Mouse (Mus musculus) neural tube, embryonic 12.5 days (tissue): Measurements from ENCODE around the gene Grik4. TPM values are rescaled to one million over a fixed set of nuclear protein-coding genes. Genes with fewer than 3 reads are reported as not detected.

Experiments used
- ATAC-seq: fragments of 200-750 bp; cut with Nextera tagmentation; 2 replicates; pipeline ENCODE4 v1.8.0; 2017; ENCODE audit warnings: low read depth, mild to moderate bottlenecking, moderate TSS enrichment, moderate library complexity; ENCODE audit not compliant: low FRiP score
- H3K27ac ChIP-seq: fragments of 300-500 bp; sonication (generic); 2 replicates; pipeline ENCODE4 v1.5.1; 2016
- H3K27me3 ChIP-seq: fragments of 300-500 bp; sonication (generic); replicated peaks from 2 replicates; pipeline ENCODE4 v1.6.1; 2016; ENCODE audit warnings: mild to moderate bottlenecking
- H3K36me3 ChIP-seq: fragments of 300-500 bp; sonication (generic); 2 replicates; pipeline ENCODE4 v1.6.1; 2016; ENCODE audit warnings: mild to moderate bottlenecking
- H3K4me1 ChIP-seq: fragments of 300-500 bp; sonication (generic); 2 replicates; pipeline ENCODE4 v1.6.1; 2016
- H3K4me2 ChIP-seq: fragments of 300-500 bp; sonication (generic); replicated peaks from 2 replicates; pipeline ENCODE4 v1.6.1; 2016; ENCODE audit warnings: mild to moderate bottlenecking
- H3K4me3 ChIP-seq: fragments of 300-500 bp; sonication (generic); 2 replicates; pipeline ENCODE4 v1.5.1; 2016
- H3K9ac ChIP-seq: fragments of 300-500 bp; sonication (generic); 2 replicates; pipeline ENCODE4 v1.6.1; 2016; ENCODE audit warnings: mild to moderate bottlenecking
- H3K9me3 ChIP-seq: fragments of 300-500 bp; sonication (generic); 2 replicates; pipeline ENCODE4 v1.6.1; 2016; ENCODE audit warnings: mild to moderate bottlenecking
- WGBS: fragments of 180-500 bp; shearing (Covaris S2); methylation state at CpG from one replicate; pipeline ENCODE4 v1.1.7; 2016; 5-methylcytosine and 5-hydroxymethylcytosine counted together
- polyA plus RNA-seq: library from polyadenylated mRNA; unstranded; fragments of >200 nt; fragmentation: Nextera tagmentation; extraction: Ambion mirVana; gene quantifications from 2 replicates; pipeline ENCODE4 v1.2.1, GENCODE M21; 2016

Grik4 gene
- polyA plus RNA-seq, 1 experiment from 2014 or later: 5.1 TPM

DNA sequence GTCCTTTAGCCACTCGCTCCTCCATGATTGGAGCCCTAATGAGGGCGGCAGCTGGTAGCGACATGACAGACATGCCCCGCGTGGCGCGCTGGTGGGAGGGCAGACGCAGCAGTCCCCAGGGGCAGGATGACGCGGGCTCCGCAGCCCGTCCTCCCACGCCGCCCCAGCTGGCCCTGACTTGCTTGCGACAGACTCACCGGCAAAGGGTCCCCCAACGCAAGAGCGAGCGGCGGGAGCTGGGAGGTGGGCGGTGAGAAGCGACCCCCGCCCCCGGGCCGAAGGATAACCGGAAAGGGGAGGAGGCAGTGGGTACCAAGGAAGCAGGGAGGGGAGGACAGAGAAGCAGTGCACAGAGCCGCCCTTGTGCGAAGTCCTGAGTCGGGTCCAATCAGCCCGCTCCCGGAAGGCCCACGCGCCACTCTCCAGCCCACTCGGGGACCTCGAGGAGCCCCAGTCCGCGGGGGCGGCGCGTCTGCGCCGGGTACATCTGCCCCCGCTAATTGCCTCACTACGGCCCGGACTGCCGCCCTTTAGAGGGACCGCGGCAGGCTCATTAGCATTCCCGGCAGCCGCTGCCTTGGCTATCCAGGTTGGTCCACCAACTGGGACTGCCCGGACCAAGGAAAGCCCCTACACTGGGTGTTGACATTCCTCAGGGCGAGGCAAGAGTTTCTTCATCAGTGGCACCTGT lies 46.8 kb downstream of the Grik4 start:
- peak overlapping the region; percentile 58; the same call in 1 of the 2 replicates for H3K27ac ChIP-seq
- H3K4me2 ChIP-seq: peak overlapping the region; percentile 96
- no peaks in the 10 kb centered on the region for H3K36me3 ChIP-seq
- H3K27me3 ChIP-seq: peaks cover 12% of the 10 kb centered on the region; the same call in 1 of the 2 replicates
- ATAC-seq: peak; percentile 76
- peak overlapping the region; percentile 48 for H3K4me3 ChIP-seq
- H3K4me1 ChIP-seq: peaks cover 27% of the 10 kb centered on the region
- under 1% methylated on average over 52 of the region's 52 CpGs for WGBS
- no peaks in the 10 kb centered on the region for H3K9me3 ChIP-seq
- H3K9ac ChIP-seq: peak overlapping the region; percentile 63

DNA sequence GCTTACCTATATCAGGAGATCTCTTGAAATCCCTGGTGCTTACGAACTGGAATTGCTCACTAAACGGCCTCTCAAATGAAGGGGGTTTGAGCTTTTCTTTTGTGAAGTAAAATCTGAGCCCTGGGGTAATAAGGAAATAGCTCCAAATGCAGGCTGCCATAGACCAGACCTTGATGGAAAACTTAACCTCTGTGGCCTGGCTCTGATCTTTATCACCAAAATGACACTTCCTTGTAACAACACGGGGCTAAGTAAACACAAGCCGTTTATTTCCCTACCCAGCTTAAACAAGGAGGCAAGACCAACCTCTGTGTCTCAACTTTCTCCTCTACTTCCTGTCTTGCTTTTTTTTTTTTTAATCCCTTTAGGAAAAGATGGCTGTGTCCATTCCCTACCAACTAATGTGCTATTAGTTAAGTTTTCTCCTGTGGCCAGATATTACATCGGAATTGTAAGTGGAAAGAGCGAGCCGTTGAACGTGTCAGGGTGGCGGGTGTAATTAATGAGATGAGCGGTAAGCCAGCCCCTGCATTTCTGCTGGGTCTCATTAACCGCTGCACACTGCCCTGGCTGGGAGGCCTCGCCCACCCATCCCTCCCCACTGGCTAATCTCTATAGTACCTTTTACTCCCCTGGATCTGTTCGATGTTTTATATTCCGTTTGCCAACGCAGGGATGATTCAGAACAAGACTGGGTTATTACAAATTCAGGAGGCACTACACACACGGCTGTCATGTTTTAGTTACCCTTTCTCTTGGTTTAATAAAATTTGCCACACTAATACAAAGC lies 47.7 kb downstream of the Grik4 start:
- Histone ChIP-seq H3K27ac (no peak overlapping the region), H3K36me3 (no peaks in the 10 kb centered on the region), H3K9me3 (no peaks in the 10 kb centered on the region), H3K4me2 (peak overlapping the region; percentile 96), H3K4me3 (peak overlapping the region; percentile 48), H3K4me1 (peaks cover 23% of the 10 kb centered on the region), H3K27me3 (peaks cover 12% of the 10 kb centered on the region; the same call in 1 of the 2 replicates), H3K9ac (peak overlapping the region; percentile 63; the same call in 1 of the 2 replicates)
- no peak for ATAC-seq
- 4% methylated on average over 16 of the region's 16 CpGs for WGBS

DNA sequence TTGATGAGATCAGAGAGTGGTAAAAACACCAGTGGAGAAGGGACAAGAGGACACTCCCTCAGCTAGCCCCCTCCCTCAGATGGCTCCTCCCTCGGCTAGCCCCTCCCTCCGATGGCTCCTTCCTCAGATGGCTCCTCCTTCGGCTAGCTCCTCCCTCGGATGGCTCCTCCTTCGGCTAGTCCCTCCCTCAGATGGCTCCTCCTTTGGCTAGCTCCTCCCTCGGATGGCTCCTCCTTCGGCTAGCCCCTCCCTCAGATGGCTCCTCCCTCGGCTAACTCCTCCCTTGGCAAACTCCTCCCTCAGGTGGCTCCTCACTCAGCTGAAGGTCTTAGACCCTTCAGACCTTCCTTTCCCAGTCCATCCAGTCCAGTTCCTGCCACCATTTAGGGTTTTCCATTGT lies 51.5 kb downstream of the Grik4 start:
- peaks cover 18% of the 10 kb centered on the region for H3K4me1 ChIP-seq
- no peak overlapping the region for H3K9ac ChIP-seq
- WGBS: 79% methylated on average over 8 of the region's 8 CpGs
- H3K4me2 ChIP-seq: no peak overlapping the region
- H3K36me3 ChIP-seq: no peaks in the 10 kb centered on the region
- ATAC-seq: no peak
- H3K9me3 ChIP-seq: no peaks in the 10 kb centered on the region
- peaks cover 26% of the 10 kb centered on the region for H3K27me3 ChIP-seq
- H3K27ac ChIP-seq: no peak overlapping the region
- H3K4me3 ChIP-seq: no peak overlapping the region

DNA sequence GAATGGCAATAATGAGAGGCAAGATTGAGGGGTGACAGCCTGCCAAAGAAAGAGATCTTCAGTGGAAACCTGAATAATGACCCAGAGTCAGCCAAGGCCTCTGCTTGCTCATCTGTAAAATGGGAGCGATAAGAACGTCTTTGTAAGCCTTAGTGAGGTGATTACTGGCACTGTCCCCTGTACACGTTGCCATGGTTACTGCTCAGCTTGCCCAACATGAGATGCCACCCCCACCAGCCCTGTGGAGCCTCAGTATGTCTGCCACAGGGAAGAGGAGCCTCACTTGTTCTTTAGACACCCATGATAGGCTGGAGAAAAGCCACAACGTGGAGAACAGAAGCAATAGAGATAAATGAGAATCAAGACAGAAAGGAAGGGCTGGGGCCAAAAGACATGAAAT lies 56.4 kb downstream of the Grik4 start:
- Histone ChIP-seq H3K9me3 (no peaks in the 10 kb centered on the region), H3K4me3 (no peak overlapping the region), H3K4me1 (peaks cover 26% of the 10 kb centered on the region), H3K27ac (no peak overlapping the region), H3K9ac (no peak overlapping the region), H3K4me2 (no peak overlapping the region), H3K27me3 (peaks cover 22% of the 10 kb centered on the region), H3K36me3 (no peaks in the 10 kb centered on the region)
- ATAC-seq: no peak
- 76% methylated on average over 4 of the region's 4 CpGs for WGBS

DNA sequence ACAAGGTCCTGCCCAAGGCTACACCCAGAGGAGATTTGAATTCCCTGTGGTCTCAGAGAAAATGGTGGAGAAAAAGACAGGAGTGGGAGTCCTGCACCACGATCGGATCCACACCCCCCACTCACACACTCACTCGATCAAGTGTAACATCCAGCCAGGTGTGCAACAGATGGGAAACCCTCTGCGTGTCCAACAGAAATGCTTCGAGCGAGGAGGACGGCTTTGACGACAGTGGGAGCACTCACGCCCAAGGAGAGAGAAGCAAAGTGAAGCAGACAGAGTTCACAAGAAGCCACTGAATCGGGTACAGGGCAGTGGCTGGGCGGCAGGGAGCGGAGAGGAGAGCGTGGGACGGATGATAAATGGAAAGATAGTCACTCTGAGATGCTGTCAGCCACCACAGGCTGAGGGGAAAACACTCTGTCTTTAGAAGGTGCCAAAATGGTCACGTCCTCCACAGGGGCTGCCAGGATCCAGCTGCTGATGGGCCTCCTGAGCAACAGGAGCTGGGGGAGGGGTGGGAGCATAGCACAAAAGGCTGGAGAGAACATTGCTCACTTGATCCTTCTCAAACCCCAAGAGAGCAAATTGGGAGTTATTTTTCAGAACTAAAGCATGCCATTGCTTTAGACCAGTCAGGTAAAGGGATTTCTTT lies 58.1 kb downstream of the Grik4 start:
- H3K9me3 ChIP-seq: no peaks in the 10 kb centered on the region
- H3K9ac ChIP-seq: no peak overlapping the region
- H3K4me1 ChIP-seq: peaks cover 26% of the 10 kb centered on the region
- no peak overlapping the region for H3K4me3 ChIP-seq
- no peak overlapping the region for H3K4me2 ChIP-seq
- no peak for ATAC-seq
- H3K36me3 ChIP-seq: no peaks in the 10 kb centered on the region
- no peak overlapping the region for H3K27ac ChIP-seq
- WGBS: 41% methylated on average over 15 of the region's 15 CpGs
- H3K27me3 ChIP-seq: peaks cover 22% of the 10 kb centered on the region

DNA sequence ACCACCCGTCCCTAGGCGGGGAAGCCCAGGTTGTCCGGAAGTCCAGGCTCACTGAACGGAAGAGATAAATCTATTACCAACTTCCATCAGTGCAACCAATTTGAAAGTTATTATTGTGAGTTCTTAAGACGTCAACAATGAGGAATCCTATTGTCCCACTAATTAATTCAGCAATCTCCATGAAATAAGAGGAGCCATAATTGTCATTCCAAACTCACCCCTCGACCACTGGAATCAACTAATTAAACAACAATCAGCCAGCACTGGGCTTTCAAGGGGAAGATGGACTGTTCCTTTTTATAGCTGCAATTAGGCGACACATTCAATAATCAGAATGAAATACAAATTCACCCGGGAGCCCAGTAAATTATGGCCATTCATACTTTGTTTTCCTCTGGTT lies 58.7 kb downstream of the Grik4 start:
- H3K27me3 ChIP-seq: peaks cover 19% of the 10 kb centered on the region
- no peak overlapping the region for H3K4me3 ChIP-seq

DNA sequence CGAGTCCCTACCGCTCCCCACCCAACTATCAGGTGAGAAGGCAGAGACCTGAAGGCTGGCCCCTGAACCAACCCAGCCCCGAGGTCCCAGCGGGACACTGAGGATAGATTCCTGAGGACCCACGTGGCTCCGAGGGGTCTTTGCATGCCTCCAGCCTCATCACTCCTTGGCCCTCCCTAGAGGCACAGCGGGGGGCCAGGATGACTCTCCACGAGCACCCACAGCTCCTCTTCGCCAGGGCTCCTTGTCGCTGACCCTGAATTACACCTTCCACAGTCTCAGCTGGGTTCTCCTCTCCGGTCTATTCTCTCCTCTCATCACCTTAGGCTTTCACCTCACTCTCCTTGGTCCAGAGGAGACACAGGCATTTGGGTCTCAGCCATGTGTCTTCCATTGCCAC lies 59.2 kb downstream of the Grik4 start:
- no peak overlapping the region for H3K9ac ChIP-seq
- H3K4me1 ChIP-seq: peaks cover 26% of the 10 kb centered on the region
- WGBS: 61% methylated on average over 11 of the region's 11 CpGs
- H3K4me2 ChIP-seq: no peak overlapping the region
- H3K27ac ChIP-seq: no peak overlapping the region
- no peak for ATAC-seq
- no peaks in the 10 kb centered on the region for H3K9me3 ChIP-seq
- H3K4me3 ChIP-seq: no peak overlapping the region
- 0 out of 2 replicates have a peak, but pooled peaks cover 15% of the 10 kb centered on the region for H3K27me3 ChIP-seq
- no peaks in the 10 kb centered on the region for H3K36me3 ChIP-seq

More for the DNA sequence above, 58.7 kb downstream of the Grik4 start:
- Histone ChIP-seq H3K4me2 (no peak overlapping the region), H3K9me3 (no peaks in the 10 kb centered on the region), H3K9ac (no peak overlapping the region), H3K36me3 (no peaks in the 10 kb centered on the region), H3K27ac (no peak overlapping the region), H3K4me1 (peaks cover 26% of the 10 kb centered on the region)
- ATAC-seq: no peak
- 22% methylated on average over 8 of the region's 8 CpGs for WGBS

DNA sequence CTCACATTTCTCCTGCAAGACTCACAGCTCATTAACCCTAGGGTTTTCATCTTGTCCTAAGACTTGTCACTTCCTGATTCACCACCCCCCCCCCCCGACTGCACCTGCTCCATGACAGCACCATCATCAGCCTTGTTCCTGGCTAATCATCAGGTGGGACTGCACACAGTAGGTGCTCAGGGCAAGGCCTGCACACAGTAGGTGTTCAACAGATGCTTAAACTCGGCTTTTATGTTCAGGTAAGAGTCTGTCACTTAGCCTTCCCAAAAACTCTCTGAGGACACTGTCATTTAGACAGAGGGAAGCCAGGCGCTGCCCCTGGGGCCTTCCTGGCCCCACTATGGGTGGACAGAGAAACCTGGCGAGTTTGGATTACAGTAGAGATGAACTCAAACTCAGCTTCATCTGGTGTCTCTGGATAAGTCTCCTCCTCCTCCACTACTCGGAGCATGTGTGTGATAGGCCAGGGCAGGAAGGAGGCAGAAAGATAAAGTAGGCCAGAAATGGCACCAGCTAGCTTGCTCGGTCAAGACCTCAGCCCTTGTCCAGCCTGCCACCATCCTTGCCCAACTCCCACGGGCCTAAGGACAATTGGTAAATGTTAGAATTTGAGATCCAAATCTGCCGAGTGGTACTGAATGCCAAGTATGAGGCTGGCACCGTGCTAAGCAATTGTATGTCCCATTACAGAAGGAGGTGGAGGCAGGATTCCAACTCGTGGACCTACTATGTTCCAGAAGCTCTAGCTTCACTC lies 61.1 kb downstream of the Grik4 start:
- Histone ChIP-seq H3K36me3 (no peaks in the 10 kb centered on the region), H3K27ac (no peak overlapping the region), H3K9ac (no peak overlapping the region), H3K4me3 (no peak overlapping the region), H3K4me1 (peaks cover 21% of the 10 kb centered on the region), H3K4me2 (no peak overlapping the region), H3K9me3 (no peaks in the 10 kb centered on the region), H3K27me3 (peaks cover 18% of the 10 kb centered on the region; the same call in 1 of the 2 replicates)
- 86% methylated on average over 10 of the region's 10 CpGs for WGBS
- no peak for ATAC-seq

DNA sequence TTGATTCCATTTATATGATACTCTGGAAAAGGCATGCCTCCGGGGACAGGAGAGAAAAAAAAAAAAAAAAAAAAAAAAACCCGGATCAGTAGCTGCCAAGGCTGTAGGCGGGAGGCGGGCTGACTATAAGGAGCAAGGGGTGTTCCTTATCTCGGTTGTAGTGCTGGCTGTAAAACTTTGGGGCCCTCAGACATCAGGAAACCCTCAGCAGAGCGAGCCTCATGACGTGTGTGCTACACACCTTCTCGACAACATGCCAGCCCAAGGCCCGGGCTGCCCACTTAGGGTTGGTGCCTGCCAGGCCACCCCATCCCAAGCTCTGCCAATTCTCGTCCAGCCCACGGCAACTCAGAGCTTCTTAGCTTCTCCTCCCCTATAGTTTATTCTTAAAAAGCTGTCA lies 62.0 kb downstream of the Grik4 start:
- H3K4me3 ChIP-seq: no peak overlapping the region
- peaks cover 16% of the 10 kb centered on the region; the same call in 1 of the 2 replicates for H3K27me3 ChIP-seq
- H3K4me1 ChIP-seq: peaks cover 21% of the 10 kb centered on the region
- WGBS: 38% methylated on average over 11 of the region's 11 CpGs
- H3K9ac ChIP-seq: no peak overlapping the region
- no peak for ATAC-seq
- H3K27ac ChIP-seq: no peak overlapping the region
- H3K9me3 ChIP-seq: no peaks in the 10 kb centered on the region
- H3K36me3 ChIP-seq: no peaks in the 10 kb centered on the region
- no peak overlapping the region for H3K4me2 ChIP-seq

DNA sequence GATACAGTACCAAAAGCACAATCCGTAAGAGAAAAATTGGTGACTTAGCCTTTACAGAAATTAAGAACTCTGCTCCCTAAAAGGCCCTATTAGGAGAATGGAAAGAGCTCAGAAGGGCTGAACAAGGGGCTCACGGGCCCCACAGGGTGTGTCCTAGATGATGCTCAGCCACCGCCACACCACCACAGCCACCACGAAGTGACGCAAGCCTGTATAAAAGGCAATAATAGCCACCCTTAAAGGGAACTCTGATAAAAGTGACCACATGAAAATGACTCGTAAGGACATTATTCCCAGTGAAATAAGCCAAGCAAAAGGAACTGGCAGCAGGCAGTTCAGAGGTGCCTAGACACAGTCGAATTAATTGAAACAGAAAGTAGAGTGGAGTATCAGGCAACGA lies 63.3 kb downstream of the Grik4 start:
- Histone ChIP-seq H3K27me3 (peaks cover 16% of the 10 kb centered on the region; the same call in 1 of the 2 replicates), H3K4me1 (peaks cover 13% of the 10 kb centered on the region), H3K9me3 (no peaks in the 10 kb centered on the region), H3K9ac (no peak overlapping the region), H3K4me3 (no peak overlapping the region), H3K36me3 (no peaks in the 10 kb centered on the region), H3K27ac (no peak overlapping the region), H3K4me2 (no peak overlapping the region)
- no peak for ATAC-seq
- 60% methylated on average over 8 of the region's 8 CpGs for WGBS

DNA sequence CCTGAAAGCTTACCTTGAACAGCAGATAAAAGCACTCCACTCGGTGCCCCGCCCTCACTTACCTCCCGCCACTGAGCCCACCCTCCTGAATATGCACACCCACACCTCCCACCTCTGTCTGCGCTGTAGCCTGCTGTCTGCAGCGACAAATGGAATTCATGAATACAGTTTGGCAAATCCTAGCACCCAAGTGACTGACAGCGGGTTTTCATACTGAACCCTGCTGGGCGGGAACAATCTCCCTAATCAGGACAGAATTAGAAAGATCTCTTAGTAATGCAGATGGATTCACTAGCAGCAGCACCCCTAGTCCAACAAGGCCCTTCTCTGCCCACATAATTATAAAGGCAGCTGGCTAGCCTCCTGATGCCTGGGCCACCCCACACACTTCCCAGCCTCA lies 65.9 kb downstream of the Grik4 start:
- H3K27ac ChIP-seq: no peak overlapping the region
- no peak overlapping the region for H3K4me3 ChIP-seq
- H3K9me3 ChIP-seq: no peaks in the 10 kb centered on the region
- WGBS: 30% methylated on average over 7 of the region's 7 CpGs
- H3K4me2 ChIP-seq: no peak overlapping the region
- no peaks in the 10 kb centered on the region for H3K36me3 ChIP-seq
- H3K27me3 ChIP-seq: peaks cover 11% of the 10 kb centered on the region; the same call in 1 of the 2 replicates
- H3K4me1 ChIP-seq: no peaks in the 10 kb centered on the region
- no peak overlapping the region for H3K9ac ChIP-seq
- no peak for ATAC-seq
